Mouse (Mus musculus) kidney, adult 10 weeks (tissue): ENCODE data around the gene Tmem223. TPM values are rescaled to one million over a fixed set of nuclear protein-coding genes. Genes with fewer than 3 reads are reported as not detected.

Experiments used
- polyA plus RNA-seq: library from polyadenylated mRNA; stranded (reverse); fragments of 350-450 nt; fragmentation: Illumina TruSeq; extraction: RNeasy Lipid Tissue Mini Kit (QIAGEN cat#74804); gene quantifications from one replicate; pipeline ENCODE4 v1.2.3, GENCODE M21; 2014; ENCODE audit warnings: low read depth, low replicate concordance

Tmem223 gene
- polyA plus RNA-seq, 1 experiment from 2014 or later = 44.7 TPM

Other genes with a start within 250 kb of the Tmem223 start
- gene Slc22a8, start 179.7 kb upstream of the Tmem223 start, polyA plus RNA-seq = 94.7 TPM
- 75.4 TPM for gene Slc22a6, start 153.0 kb upstream of the Tmem223 start, polyA plus RNA-seq
- not detected for gene Chrm1, start 107.2 kb upstream of the Tmem223 start, polyA plus RNA-seq
- 283 TPM for gene Slc3a2, start 47.6 kb upstream of the Tmem223 start, polyA plus RNA-seq
- 6.9 TPM for gene Wdr74, start 35.2 kb upstream of the Tmem223 start, polyA plus RNA-seq
- not detected for gene 1700092M07Rik, start 30.3 kb upstream of the Tmem223 start, polyA plus RNA-seq
- 39.9 TPM for gene Stx5a, start 29.6 kb upstream of the Tmem223 start, polyA plus RNA-seq
- gene Nxf1, start 13.9 kb upstream of the Tmem223 start, polyA plus RNA-seq = 50.7 TPM
- gene Tmem179b, start 3.5 kb downstream of the Tmem223 start, polyA plus RNA-seq = 44.0 TPM
- gene Taf6l, start 15.4 kb downstream of the Tmem223 start, polyA plus RNA-seq = 0.77 TPM
- 71.4 TPM for gene Polr2g, start 27.6 kb downstream of the Tmem223 start, polyA plus RNA-seq
- 0.28 TPM for gene Zbtb3, start 31.6 kb downstream of the Tmem223 start, polyA plus RNA-seq
- gene Ttc9c, start 48.3 kb downstream of the Tmem223 start, polyA plus RNA-seq = 58.2 TPM
- 109 TPM for gene Hnrnpul2, start 49.0 kb downstream of the Tmem223 start, polyA plus RNA-seq
- gene AC129217.1, start 58.8 kb downstream of the Tmem223 start, polyA plus RNA-seq = not detected
- gene Bscl2, start 66.5 kb downstream of the Tmem223 start, polyA plus RNA-seq = 21.8 TPM
- not detected for gene Gng3, start 68.2 kb downstream of the Tmem223 start, polyA plus RNA-seq
- 0.69 TPM for gene Lrrn4cl, start 79.8 kb downstream of the Tmem223 start, polyA plus RNA-seq
- gene Ubxn1, start 100.5 kb downstream of the Tmem223 start, polyA plus RNA-seq = 17.7 TPM
- gene Uqcc3, start 109.9 kb downstream of the Tmem223 start, polyA plus RNA-seq = 6.6 TPM
- gene Lbhd1, start 112.7 kb downstream of the Tmem223 start, polyA plus RNA-seq = 56.4 TPM
- gene Gm49403, start 112.9 kb downstream of the Tmem223 start, polyA plus RNA-seq = not detected
- gene 1810009A15Rik, start 117.9 kb downstream of the Tmem223 start, polyA plus RNA-seq = 17.3 TPM
- not detected for gene Gm49416, start 117.9 kb downstream of the Tmem223 start, polyA plus RNA-seq
- gene Ints5, start 122.0 kb downstream of the Tmem223 start, polyA plus RNA-seq = 0.32 TPM
- gene Ganab, start 127.1 kb downstream of the Tmem223 start, polyA plus RNA-seq = 80.0 TPM
- 5.2 TPM for gene B3gat3, start 149.4 kb downstream of the Tmem223 start, polyA plus RNA-seq
- gene Rom1, start 158.4 kb downstream of the Tmem223 start, polyA plus RNA-seq = 0.40 TPM
- 2.1 TPM for gene Eml3, start 158.6 kb downstream of the Tmem223 start, polyA plus RNA-seq
- gene Mta2, start 170.9 kb downstream of the Tmem223 start, polyA plus RNA-seq = 47.2 TPM
- gene Tut1, start 182.9 kb downstream of the Tmem223 start, polyA plus RNA-seq = 2.3 TPM
- 56.6 TPM for gene Eef1g, start 196.0 kb downstream of the Tmem223 start, polyA plus RNA-seq
- gene Ahnak, start 218.3 kb downstream of the Tmem223 start, polyA plus RNA-seq = 25.5 TPM